Mouse (Mus musculus) gastrocnemius, postnatal 36 days (tissue): ENCODE data around the gene B230217C12Rik. TPM values are rescaled to one million over a fixed set of nuclear protein-coding genes. Genes with fewer than 3 reads are reported as not detected.
"Not testable (repeated sequence)": the region's sequence is repeated elsewhere in the genome, so short reads cannot be mapped to it uniquely, and the experiment has no call there.

Source experiments
- DNase-seq, 2 experiments: peaks; one replicate each; pipeline ENCODE4 v3.0.0; 2022
- intact Hi-C: fragments of 180-260 bp; cut with DNase I; formaldehyde crosslinking; loops from one replicate; pipeline ENCODE4 v1.15.1; 2025
- total RNA-seq, 2 experiments: library from RNA; stranded (reverse); gene quantifications; 2 replicates each; pipeline ENCODE4 v1.2.3; 2021

Gene B230217C12Rik
- total RNA-seq, 2 experiments from 2014 or later = 0.31 to 0.64 TPM

GRCm38 (mm10) chr11:97822840-97823603 is 17.6 kb upstream of the B230217C12Rik start:
- intact Hi-C loops = no loop called here
- DNase-seq = peak in 1 of 2 experiments; percentile 50

- intact Hi-C loops = no loop called here
- DNase-seq = no peak
Measured at GRCm38 (mm10) chr11:97824168-97824567, 16.4 kb upstream of the B230217C12Rik start.

- intact Hi-C loops = loop anchor here (5.0 kb wide), 1 partner anchor 33 kb away; no protein-coding TSS in a partner anchor
- no peak for DNase-seq
Measured at GRCm38 (mm10) chr11:97824895-97825294, 15.7 kb upstream of the B230217C12Rik start.

- intact Hi-C loops = loop anchor here (5.0 kb wide), 1 partner anchor 33 kb away; no protein-coding TSS in a partner anchor
- DNase-seq = no peak
Measured at GRCm38 (mm10) chr11:97825295-97825694, 15.3 kb upstream of the B230217C12Rik start.

- DNase-seq = no peak
- intact Hi-C loops = loop anchor here (5.0 kb wide), 1 partner anchor 34 kb away; no protein-coding TSS in a partner anchor
Measured at GRCm38 (mm10) chr11:97825971-97826370, 14.6 kb upstream of the B230217C12Rik start.

GRCm38 (mm10) chr11:97826414-97826813 is 14.2 kb upstream of the B230217C12Rik start:
- no peak for DNase-seq
- intact Hi-C loops = loop anchor here (5.0 kb wide), 1 partner anchor 34 kb away; no protein-coding TSS in a partner anchor

GRCm38 (mm10) chr11:97827654-97828053 is 12.9 kb upstream of the B230217C12Rik start:
- intact Hi-C loops = loop anchor here (5.0 kb wide), 1 partner anchor 35 kb away; no protein-coding TSS in a partner anchor

GRCm38 (mm10) chr11:97829365-97829764 is 11.2 kb upstream of the B230217C12Rik start:
- intact Hi-C loops = loop anchor here (5.0 kb wide), 1 partner anchor 37 kb away; no protein-coding TSS in a partner anchor
- DNase-seq = no peak

More at GRCm38 (mm10) chr11:97827654-97828053, 12.9 kb upstream of the B230217C12Rik start:
- DNase-seq = peak in 1 of 2 experiments; percentile 11

- DNase-seq = no peak
- intact Hi-C loops = loop anchor here (5.0 kb wide), 1 partner anchor 38 kb away; no protein-coding TSS in a partner anchor
Measured at GRCm38 (mm10) chr11:97829913-97830476, 10.6 kb upstream of the B230217C12Rik start.

GRCm38 (mm10) chr11:97830501-97830900 is 10.1 kb upstream of the B230217C12Rik start:
- no peak for DNase-seq
- intact Hi-C loops = no loop called here

GRCm38 (mm10) chr11:97832001-97832400 is 8.6 kb upstream of the B230217C12Rik start:
- intact Hi-C loops = no loop called here
- no peak for DNase-seq

GRCm38 (mm10) chr11:97833352-97833751 is 7.2 kb upstream of the B230217C12Rik start:
- intact Hi-C loops = no loop called here
- no peak for DNase-seq

- intact Hi-C loops = loop anchor here (5.0 kb wide), 1 partner anchor 39 kb away; the partner anchor contains the start of gene Lasp1
- no peak for DNase-seq
Measured at GRCm38 (mm10) chr11:97836541-97836940, 4.0 kb upstream of the B230217C12Rik start.

GRCm38 (mm10) chr11:97837051-97837450 is 3.5 kb upstream of the B230217C12Rik start:
- intact Hi-C loops = loop anchor here (5.0 kb wide), 1 partner anchor 40 kb away; the partner anchor contains the start of gene Lasp1
- not testable (repeated sequence) for DNase-seq

GRCm38 (mm10) chr11:97837641-97838149 is 2.9 kb upstream of the B230217C12Rik start:
- intact Hi-C loops = loop anchor here (5.0 kb wide), 1 partner anchor 40 kb away; the partner anchor contains the start of gene Lasp1
- DNase-seq = no peak

GRCm38 (mm10) chr11:97838779-97839440 is 1.7 kb upstream of the B230217C12Rik start:
- intact Hi-C loops = loop anchor here (5.0 kb wide), 1 partner anchor 42 kb away; the partner anchor contains the start of gene Lasp1
- no peak for DNase-seq

- intact Hi-C loops = loop anchor here (5.0 kb wide), 1 partner anchor 42 kb away; the partner anchor contains the start of gene Lasp1
- no peak for DNase-seq
Measured at GRCm38 (mm10) chr11:97839441-97840134, 992 bp upstream of the B230217C12Rik start.

- intact Hi-C loops = no loop called here
- DNase-seq = no peak
Measured at GRCm38 (mm10) chr11:97840135-97840490, 467 bp upstream of the B230217C12Rik start.

GRCm38 (mm10) chr11:97840991-97841661 is 546 bp downstream of the B230217C12Rik start:
- intact Hi-C loops = no loop called here
- peak; percentile 53 to 69 for DNase-seq
